Mouse (Mus musculus): ENCODE measurements around the gene 4931406P16Rik.

The 4931406P16Rik gene

DNA sequence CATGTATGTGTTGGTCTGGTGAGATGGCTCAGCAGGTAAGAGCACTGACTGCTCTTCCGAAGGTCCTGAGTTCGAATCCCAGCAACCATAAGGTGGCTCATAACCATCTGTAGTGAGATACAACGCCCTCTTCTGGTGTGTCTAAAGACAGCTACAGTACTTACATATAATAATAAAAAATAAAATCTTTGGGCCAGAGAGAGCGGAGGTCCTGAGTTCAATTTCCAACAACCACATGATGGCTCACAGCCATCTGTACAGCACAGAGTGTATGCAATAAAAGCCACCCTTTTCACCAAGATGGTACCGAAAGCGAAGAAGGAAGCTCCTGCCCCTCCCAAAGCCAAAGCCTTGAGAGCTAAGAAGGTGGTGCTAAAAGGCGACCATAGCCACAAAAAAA is 62.6 kb downstream of the 4931406P16Rik start, which contains the start of gene Gm6096:
TSS of gene Gm6096 (plus strand) at position 301 of the 400 bp plus-strand sequence.
- DNase-seq (ENCODE audit: low read depth, low spot score) = no peak

DNA sequence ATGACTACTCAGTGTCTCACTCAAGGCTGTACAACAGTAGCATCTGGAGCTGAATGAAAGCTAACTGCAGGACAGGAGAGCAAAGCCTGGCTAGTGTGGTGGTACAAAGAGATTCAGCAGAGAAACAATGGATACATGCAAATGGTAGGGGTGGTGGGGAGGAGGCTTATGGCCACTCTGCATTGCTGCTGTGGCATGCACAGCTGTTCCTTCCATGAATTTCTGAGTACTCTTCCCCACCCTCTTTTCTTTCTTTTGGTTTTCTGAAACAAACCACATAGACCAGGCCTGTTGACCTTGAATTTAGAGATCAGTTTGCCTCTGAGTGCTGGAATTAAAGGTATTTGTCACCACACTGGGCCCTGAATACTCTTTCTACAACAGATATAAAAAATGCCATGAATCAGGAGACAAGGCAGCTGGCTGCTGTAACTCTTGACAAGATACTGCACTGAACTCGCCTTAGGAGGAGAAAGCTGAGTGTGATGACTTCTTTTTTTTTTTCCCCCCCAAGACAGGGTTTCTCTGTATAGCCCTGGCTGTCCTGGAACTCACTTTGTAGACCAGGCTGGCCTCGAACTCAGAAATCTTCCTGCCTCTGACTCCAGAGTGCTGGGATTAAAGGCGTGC is 66.4 kb downstream of the 4931406P16Rik start:
- DNase-seq (ENCODE audit: low read depth, low spot score) = peak; percentile 58

DNA sequence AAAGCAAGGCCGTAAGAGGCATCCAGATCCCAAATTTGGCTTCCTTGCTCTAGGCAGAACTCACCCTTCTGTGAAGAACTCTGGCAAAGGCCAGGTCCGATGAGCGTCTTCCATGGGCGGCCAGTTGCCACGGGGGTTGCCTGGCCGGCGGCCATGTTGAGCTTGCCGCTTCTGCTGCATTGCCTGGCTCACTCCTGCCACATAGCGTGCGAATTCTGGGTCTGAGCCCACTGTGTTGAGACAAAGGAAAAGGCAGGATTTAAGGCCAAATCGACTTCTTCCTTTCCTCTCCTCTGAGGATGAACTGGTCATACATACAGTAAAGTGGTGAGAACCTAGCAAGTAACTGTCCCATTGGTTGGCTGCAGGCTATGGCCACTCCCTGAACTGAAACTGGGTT is 71.2 kb downstream of the 4931406P16Rik start:
- DNase-seq (ENCODE audit: low read depth, low spot score) = peak; percentile 61

DNA sequence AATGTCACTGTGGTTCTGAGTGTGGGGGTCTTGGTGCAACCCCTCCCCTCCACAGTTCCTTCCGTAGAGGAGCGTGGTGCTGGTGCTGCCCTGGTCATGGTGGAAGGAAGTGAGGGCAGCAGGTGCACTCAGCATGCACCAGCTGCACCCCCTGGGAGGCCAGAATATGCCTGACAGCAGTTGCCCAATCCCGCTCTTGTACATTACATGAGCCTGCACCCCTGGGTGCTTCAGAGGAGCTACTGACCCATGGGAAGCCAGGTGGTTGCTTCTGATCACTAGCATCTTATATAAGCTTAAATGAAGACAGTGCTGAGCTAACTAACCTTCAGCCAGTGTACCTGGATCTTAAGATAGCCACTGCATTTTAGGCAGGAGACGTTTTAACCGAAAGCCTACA is 75.3 kb downstream of the 4931406P16Rik start:
- no peak for DNase-seq (ENCODE audit: low read depth, low spot score)

DNA sequence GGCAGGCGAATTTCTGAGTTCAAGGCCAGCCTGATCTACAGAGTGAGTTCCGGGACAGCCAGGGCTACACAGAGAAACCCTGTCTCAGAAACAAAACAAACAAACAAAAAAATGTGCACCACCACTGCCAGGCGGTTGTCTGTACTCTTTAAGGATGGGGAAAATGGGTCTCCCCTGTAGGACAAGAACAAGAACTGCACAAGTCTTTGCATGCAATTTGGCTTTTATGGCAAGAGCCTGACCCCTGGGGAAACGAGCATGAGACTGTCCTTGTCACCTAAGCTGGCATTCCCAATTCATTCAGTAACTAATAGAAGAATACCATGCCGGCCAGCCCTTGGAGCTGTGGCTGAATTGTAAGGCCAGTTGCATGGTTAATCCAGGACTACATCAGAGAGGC is 77.7 kb downstream of the 4931406P16Rik start:
- DNase-seq (ENCODE audit: low read depth, low spot score) = peak; percentile 41

DNA sequence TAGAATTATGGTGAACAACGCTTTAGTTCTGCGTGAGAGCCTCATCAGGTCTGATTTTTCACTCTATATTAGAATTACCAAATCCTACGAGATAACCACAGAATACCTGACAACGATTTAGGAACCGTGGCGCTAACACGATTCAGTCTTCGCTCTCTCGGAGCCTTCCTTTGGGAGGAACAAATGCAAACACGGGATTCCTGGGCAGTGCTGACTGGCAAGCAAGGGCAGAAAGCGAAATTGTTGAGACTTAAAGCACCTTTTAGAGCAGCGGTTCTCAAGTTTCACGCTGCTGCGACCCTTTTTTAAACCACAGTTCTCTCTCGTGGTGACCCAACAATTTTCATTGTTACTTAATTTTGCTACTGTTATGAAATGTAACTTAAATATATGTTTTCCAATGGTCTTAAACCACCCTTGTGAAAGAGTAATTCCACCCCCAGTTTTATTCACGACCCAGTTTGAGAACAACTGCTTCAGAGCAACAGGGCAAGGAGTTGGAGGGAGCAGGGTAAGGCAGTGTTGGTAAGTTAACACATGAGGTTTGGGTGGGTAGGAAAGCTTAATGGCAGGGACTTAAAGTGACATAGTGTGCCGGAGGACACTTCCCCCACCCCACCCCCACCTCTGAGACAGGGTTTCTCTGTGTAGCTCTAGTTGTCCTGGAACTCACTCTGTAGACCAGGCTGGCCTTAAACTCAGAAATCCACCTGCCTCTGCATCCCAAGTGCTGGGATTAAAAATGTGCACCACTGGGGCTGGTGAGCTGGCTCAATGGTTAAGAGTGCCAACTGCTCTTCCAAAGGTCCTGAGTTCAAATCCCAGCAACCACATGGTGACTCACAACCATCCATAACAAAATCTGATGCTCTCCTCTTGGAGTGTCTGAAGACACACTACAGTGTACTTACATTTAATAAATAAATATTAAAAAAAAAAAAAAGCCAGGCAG is 78.5 kb downstream of the 4931406P16Rik start:
- DNase-seq (ENCODE audit: low read depth, low spot score) = peak; percentile 32

DNA sequence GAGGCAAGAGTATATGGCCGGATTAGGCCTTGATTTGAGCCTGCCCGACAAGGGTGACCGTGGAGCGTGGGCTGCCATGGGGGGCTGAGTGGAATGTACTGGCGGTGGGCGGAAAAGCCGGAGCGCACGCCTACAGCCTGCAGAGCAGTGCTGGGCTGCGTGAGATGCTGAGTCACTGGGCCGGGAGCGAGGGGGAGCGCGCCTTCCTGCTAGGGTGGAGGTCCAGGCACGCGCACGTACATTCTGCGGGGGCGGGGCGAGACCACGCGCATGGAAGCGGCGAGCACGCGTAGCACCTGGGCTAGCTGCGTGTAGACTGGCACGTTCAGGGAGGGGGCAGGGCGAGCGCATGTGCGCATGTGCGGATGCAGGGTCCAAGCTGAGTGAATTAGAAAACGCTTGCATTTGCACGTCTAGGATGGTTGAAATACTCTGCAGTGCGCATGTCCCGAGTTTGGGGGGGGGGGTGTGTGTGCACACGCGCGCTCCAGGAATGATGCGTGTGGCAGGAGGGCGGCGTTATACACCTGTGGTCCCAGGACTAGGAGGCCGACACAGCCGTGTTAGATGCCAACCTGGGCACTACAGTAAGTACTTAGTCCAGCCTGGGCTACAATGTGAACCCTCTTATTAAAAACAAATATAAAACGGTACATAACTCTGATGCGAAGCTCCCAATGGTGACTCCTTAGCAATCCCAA is 79.3 kb downstream of the 4931406P16Rik start:
- DNase-seq (ENCODE audit: low read depth, low spot score) = peak; percentile 100

DNA sequence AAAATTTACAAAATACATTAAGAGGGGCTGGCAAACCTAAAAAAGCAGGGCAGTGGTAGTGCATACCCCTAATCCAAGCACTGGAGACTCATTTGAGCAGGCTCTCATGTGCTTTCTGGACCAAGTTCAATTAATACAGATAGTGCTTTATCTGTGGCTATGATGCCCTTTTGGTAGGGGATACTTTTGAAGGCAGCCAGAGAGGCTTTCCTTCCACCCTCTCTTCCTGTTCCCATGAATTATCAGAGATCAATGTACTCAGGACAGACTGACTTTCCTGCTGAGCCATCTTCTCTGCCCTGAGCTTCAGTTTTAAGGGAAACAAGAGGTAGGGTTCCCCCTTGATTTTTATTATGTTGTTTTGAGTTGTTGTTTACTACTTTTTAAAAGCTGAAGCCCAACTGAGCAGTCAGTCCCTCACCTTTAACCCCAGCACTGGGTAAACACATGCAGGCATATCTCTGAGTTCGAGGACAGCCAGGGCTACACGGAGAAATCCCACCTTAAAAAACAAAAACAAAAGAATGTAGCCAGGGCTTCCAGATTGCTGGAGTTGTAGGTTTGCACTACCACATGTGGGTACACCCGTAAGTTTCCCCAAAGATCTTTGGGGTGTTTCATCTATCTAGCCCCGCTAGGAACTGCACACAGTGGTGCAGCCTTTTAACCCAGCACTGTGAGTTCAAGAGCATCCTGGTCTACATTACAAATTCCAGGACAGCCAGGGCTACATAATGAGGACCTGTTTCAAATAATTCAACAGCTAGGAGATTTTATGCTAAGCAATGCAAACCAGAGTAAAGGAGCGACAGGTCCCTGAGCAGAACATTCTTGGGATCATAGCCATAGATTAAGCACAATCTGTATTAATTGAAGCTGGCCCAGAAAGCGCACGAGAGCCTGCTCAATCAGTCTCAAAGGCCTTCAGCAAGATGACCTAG is 80.3 kb downstream of the 4931406P16Rik start:
- no peak for DNase-seq (ENCODE audit: low read depth, low spot score)

DNA sequence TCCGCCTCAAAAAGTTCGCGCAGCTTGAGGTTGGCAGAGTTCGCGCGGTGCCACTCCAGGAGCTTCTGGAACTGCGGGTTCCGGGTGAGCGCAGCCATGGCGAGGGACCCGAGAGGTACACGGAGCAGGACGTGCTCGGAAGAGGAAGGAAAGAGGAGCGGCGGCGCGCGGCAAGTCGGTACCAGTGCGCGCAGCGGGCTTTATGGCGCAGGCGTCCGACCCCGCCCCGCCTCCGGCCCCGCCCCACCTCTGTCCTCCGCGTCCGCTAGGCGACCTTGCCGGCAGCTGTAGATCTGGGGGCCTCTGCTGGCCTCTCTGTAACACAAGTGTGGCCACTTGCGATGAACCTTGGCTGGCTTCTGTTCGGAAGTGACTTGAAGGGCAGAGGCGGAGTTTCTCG is 83.2 kb downstream of the 4931406P16Rik start, which contains the start of gene Gpi1:
TSS of gene Gpi1 (minus strand) at position 221 of the 400 bp plus-strand sequence.
- DNase-seq (ENCODE audit: low read depth, low spot score) = peak; percentile 93

DNA sequence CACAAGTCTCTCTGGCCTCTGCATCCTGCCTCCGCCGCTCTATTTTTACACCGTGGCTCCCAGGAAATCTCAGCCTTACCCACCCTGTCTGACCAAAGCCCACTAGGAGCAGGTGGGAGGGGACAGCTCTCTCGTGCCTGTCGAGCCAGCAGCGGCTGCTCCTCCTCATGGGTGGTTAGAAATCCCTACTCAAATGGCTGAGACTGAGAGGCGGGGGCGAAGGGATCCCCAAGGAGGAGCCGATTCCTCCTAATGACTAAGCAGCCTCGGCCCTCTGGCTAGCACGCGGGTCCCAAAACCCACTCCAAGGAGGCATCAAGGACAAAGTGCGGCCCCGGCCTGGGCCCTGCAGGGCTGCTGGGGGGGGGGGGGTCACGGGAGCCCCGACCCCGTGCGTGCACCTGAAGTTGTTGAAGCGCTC is 83.7 kb downstream of the 4931406P16Rik start:
- DNase-seq (ENCODE audit: low read depth, low spot score) = peak; percentile 65

DNA sequence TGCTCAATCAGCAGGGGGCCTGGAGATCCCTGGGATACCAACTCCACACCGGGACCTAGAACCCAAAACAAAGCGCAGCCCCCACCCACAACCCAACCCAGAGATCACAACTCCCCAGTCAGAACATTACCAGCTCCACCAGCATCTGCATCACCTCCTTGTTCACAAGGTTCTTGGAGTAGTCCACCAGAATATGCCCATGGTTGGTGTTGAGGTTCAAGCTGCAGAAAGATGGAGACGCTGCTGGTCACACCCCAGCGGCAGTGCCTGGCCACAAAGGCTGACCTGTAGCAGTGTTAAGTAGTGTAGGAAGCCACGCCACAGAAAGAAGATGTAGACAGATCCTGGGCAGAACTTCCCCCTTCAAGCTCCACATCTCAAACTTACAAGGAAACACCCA is 84.2 kb downstream of the 4931406P16Rik start:
- peak; percentile 51 for DNase-seq (ENCODE audit: low read depth, low spot score)

DNA sequence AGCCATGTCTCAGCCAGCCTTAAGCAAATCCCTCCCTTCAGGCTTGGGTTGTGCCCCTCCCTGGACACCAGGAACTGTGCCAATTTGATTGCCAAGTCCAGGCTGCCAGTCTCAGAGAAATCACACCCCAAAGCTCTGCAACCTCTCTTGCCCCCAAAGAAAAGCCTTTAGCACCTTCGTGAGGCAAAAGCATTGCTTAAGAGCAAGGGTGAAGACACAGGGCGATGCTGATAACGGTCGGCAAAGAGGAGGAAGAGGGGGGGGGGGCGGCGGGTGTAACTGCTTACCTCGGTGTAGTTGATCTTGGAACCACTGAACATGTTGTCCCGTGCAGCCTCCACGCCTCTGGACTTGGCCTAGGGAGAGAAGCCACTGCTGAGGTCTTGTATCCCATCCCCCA is 84.7 kb downstream of the 4931406P16Rik start:
- DNase-seq (ENCODE audit: low read depth, low spot score) = no peak

DNA sequence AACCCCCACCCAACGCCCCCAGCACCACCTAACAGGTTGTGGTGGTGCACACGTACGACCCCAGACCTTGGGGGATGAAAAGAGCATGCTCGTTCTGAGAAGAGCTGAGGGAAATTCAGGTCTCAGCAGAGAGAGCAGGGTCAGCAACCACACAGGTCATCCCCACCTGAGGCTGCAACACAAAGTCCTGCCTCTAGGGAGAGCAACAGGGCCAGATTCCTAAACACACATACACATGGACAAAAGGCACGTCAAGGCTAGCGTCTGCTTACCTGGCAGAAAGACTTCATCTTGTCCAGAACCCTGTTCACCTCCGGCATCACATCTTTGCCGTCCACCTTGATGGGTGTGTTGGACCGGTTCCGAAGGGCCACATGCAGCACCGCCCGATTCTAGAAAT is 86.5 kb downstream of the 4931406P16Rik start:
- DNase-seq (ENCODE audit: low read depth, low spot score) = no peak

DNA sequence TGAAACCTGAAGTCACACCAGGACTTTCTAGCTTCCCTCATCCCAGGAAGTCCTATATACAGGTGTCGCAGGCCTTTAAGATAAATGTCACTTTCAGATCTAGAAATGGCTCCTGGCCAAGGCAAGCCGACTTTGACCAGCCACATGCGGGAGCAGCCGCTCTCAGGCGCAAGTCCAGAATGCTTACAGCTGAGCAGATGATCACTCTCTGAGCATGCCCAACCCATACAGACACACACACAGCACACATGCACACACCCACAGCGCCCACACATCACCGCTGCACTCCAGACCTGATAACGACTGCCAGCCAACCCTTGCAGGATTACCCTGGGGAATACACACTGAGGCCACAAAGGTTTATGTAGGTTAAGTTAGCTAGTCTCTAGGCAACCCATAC is 87.3 kb downstream of the 4931406P16Rik start:
- no peak for DNase-seq (ENCODE audit: low read depth, low spot score)

DNA sequence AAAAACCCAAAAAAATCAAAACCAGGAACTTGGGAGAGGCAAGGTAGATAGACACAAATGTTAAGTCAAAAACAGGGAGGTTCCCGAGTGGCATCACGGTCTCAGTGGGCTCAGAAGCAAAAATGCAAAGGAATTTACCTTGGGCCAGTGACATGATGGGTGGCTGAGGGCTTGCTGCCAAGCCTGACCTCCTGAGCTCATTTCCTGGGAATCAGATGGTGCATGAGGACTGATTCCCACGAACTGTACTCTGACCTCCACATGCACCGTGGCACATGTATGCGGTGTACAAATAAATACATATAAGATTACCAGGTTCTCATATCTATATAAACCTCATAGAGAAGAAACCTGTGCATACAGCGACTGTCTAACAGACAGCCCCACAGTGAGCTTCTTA is 89.0 kb downstream of the 4931406P16Rik start:
- no peak for DNase-seq (ENCODE audit: low read depth, low spot score)

DNA sequence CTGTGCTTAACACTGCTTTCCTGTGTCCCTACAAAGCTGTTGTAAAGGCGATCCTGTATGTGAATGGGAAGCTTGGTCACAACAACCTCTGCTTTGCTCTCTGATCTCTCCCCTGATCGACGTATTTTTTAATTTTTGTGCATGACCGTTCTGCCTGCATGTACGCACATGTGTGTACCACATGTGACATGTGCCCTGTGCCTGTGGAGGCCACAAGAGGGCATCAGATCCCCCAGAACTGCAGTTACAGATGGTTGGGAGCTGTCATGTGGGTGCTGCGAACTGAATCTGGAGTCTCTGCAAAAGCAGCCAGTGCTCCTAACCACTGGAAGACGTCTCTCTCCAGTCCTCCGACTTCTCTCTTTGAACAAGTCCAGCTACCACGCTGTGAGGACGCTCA is 91.0 kb downstream of the 4931406P16Rik start:
- DNase-seq (ENCODE audit: low read depth, low spot score) = peak; percentile 30

DNA sequence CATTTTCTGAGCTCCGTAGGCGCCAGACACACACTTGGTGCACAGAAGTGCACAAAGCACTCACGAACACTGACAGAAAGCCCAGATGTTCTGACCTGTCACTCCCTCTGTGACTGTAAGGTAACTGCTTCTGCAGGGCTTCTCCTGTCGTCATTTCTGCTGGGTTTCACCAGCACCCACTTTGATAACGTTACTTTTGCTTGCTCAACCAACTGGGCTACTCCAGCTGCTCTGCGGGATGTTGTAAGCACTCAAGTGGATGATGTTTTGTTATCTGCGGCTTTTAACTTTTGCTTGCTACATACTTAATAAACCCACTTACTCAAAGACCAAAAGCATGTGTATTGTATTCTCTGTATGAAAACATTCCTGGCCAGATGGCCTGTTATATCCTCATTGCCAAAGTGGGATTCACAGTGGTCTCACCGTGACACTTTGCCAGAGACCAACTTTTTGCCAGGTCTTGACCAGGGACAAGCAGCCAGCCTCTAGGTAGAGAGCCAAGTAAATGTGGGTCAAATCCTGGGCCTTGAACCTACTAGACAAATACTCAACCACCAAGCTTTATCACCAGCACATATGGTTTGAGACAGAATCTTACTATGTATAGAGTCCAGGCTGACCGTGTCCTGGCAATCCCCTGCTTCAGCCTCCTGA is 91.6 kb downstream of the 4931406P16Rik start:
- no peak for DNase-seq (ENCODE audit: low read depth, low spot score)

DNA sequence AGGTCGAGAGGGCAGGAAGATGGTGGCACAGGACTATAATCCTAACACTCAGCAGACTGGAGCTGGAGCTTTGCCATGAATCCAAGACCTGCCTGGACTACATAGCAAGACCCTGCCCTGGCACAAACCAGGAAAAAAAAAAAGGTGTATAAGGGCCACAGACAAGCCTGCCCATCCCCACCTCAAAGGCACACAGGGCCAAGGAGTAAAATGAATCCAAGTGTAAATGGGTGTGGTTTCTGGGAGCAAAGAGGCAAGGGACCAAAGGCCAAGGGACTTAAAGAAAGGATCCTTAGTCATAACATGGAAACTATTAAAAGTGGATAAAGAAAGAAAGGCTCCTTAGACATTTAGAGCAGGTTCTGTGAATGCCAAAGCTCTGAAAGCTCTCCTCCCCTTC is 94.9 kb downstream of the 4931406P16Rik start:
- DNase-seq (ENCODE audit: low read depth, low spot score) = no peak

DNA sequence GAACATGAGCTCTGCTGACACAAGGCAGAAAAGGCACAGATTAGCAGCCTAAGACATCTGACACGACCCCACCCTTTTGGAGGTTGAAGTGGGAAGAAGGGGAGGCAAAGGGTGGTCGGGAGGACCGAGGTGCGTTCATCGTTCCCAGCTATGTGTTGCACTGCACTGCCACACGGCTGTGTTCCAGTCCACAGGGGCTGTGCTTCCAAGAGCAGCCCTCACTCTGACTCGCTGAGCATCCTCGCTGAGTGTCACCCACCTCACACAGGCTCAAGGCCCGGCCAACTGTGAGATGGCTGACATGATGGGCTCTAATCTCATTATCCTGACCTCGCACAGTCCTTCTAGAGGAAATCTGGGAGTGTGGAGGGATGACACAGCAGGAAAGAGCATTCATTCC is 96.9 kb downstream of the 4931406P16Rik start:
- no peak for DNase-seq (ENCODE audit: low read depth, low spot score)

DNA sequence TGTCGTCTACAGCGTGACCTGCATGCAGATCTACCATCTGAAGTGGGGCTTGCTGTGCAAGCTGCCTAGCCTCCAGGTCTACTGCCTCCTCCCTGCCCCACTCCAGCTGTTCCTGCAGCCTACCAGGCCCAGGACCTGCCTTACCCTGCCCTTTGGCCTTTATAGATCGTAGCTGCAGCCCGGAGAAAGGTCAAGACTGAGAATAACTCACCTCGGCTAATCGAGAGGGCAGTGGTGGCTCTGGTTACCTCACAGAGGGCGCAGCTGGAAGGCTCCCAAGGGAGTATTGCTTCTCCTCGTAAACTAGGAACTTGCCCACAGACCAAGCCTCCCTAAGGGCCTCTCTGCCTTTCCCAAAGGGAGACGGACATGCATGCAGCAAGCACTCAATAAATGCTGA is 97.9 kb downstream of the 4931406P16Rik start:
- no peak for DNase-seq (ENCODE audit: low read depth, low spot score)
